Mouse (Mus musculus) embryonic fibroblast, embryonic 13.5 days (primary cell): ENCODE data around the gene Tenm4. TPM values are rescaled to one million over a fixed set of nuclear protein-coding genes. Genes with fewer than 3 reads are reported as not detected.

Experiments used
- H3K27ac ChIP-seq: 2 replicates; pipeline ENCODE4 v1.5.1; 2012; ENCODE audit warnings: low read length, control low read depth, inconsistent platforms; ENCODE audit not compliant: insufficient read depth
- H3K4me1 ChIP-seq: 2 replicates; pipeline ENCODE4 v1.6.1; 2011; ENCODE audit warnings: low read length; ENCODE audit not compliant: control insufficient read depth, insufficient read depth
- H3K4me3 ChIP-seq: 2 replicates; pipeline ENCODE4 v1.5.1; 2011; ENCODE audit warnings: mild to moderate bottlenecking, control low read depth, low read length; ENCODE audit not compliant: insufficient read depth
- CTCF ChIP-seq: IDR thresholded peaks from 2 replicates; pipeline ENCODE4 v1.5.1; 2011; ENCODE audit warnings: mild to moderate bottlenecking, control low read depth, low read length, moderate library complexity, borderline replicate concordance; ENCODE audit not compliant: insufficient read depth
- POLR2A ChIP-seq: IDR thresholded peaks from 2 replicates; pipeline ENCODE4 v1.6.1; 2011; ENCODE audit warnings: low read depth, mild to moderate bottlenecking, control low read depth, low read length, moderate library complexity
- polyA plus RNA-seq: library from polyadenylated mRNA; stranded (reverse); fragments of >200 nt; gene quantifications from 2 replicates; pipeline ENCODE4 v1.2.4, GENCODE M21; 2011; ENCODE audit warnings: low read depth; ENCODE audit not compliant: missing spikeins, insufficient read length

Tenm4 gene
- polyA plus RNA-seq, 1 experiment: 17.3 TPM

DNA sequence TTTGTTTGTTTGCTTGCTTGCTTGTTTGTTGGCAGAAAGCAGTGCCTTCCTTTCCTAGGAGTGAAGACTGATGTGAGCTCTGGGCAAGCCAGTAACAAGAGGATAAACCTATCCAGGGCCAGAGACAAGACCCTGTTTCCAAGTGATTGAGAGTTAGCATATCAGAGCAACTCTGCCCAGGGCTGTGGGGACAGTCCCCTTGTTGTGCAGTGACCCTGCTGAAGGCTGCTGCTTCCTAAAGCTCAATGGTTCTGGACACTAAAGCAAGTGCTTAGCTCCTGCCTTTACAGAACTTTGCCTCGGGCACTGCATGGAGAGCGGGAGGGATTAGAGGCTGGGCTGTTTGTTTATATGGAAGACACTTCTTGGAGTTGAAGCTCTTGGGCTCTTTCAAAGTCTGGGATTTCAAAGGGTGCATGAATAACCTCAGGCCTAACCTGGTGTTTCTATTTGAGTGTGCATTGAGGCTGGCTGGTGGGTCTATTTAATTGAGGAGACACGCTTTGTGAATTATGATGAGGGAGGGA is 185.3 kb downstream of the Tenm4 start:
- no peaks in the 10 kb centered on the region for H3K4me1 ChIP-seq
- H3K4me3 ChIP-seq: no peak overlapping the region
- TF ChIP-seq CTCF (no peak), POLR2A (no peak)
- no peak overlapping the region for H3K27ac ChIP-seq

DNA sequence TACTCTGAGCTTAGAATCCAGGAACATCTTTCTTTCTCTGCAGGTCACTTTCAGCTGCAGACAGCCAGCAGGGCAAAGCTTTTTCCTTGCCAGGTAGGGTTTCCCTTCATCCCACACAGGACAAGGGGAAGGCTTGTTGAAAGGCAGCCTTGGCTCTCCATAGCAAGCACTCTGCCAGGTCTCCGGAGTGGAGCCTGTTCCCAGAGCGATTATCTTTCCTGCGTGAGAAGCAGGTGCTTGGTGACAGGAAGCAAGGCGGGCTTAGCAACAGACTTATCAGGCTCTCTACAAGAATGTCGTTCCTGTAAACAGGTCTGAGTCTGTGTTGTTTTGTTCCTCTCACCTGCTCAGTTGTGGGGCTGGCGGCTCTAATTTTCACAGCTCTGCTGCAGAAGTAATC is 186.5 kb downstream of the Tenm4 start:
- Histone ChIP-seq H3K4me3 (no peak overlapping the region), H3K27ac (no peak overlapping the region), H3K4me1 (no peaks in the 10 kb centered on the region)
- no peak for TF ChIP-seq CTCF
- TF ChIP-seq POLR2A: no peak

DNA sequence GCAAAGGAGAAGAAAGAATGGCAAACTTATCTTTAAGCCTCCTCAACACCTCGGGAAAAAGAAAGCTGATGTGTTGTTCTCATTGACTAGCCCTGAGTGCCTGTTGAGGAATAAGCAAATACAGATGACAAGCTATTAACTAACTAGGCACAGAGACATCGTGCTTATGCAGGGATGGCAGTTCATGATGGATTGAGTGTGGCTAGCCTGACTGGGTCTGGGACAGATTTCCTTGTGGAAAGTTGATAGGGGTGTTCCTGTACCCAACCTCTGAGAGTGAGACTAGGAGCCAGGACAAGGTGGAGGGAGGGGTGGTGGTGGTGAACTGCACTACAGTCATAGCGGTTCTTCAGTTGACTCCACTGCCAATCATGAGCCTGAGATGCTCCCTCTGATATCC is 192.3 kb downstream of the Tenm4 start:
- Histone ChIP-seq H3K4me1 (peaks cover 4% of the 10 kb centered on the region; the same call in 1 of the 2 replicates), H3K27ac (no peak overlapping the region), H3K4me3 (no peak overlapping the region)
- TF ChIP-seq CTCF (no peak), POLR2A (no peak)

DNA sequence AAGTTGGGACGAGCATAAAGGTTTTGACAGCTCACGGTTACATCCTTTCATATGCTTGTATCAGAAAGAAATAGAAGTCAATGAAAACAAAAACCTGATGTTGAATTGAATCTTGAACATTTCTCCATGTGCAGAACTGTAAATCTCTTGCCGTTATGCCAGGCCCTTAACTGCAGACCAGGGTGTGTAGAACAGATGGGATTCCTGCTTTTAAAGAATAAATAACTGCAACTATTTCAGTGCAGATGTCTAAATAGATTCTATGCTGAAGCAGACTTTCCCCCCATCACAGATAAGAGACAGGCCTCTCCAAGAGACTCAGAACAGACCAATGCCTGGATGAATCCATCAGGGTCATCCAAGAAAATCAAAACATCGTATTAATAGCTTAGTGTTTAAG is 198.9 kb downstream of the Tenm4 start:
- no peak for TF ChIP-seq CTCF
- TF ChIP-seq POLR2A: no peak
- H3K27ac ChIP-seq: no peak overlapping the region
- H3K4me3 ChIP-seq: no peak overlapping the region
- H3K4me1 ChIP-seq: peaks cover 11% of the 10 kb centered on the region

DNA sequence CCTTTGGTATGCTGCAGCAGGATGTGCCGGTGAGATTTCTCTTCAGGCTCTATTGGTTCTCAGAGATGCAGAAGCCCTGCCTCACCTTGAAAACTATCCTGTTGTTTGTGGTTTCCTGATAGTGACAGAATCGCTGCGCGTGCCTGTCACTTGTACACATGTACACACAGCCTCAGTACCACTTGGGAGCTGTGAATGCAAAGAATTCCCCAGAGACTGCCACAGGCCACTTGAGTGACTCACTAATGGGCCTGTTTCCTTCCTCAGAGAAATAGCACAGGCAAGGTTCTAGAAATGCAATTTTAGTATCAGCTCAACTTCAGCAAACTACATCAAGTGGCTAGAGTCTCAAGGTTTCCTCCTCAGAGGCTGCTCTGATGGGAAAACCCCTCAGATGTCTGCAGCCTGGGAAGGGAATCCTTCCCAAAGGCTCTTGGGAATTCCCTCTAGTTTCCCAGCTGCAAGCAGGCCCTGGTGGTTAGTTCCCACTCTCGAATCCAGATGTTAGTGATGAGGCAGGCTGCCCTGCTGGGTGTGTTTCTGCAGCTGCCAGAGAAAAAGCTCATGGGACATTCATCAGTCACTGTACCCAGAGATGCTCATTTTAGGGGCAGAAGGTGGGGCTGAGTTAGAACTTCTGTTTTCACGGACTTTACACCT is 203.1 kb downstream of the Tenm4 start:
- Histone ChIP-seq H3K27ac (no peak overlapping the region), H3K4me3 (no peak overlapping the region), H3K4me1 (peaks cover 8% of the 10 kb centered on the region)
- TF ChIP-seq CTCF: no peak
- no peak for TF ChIP-seq POLR2A

DNA sequence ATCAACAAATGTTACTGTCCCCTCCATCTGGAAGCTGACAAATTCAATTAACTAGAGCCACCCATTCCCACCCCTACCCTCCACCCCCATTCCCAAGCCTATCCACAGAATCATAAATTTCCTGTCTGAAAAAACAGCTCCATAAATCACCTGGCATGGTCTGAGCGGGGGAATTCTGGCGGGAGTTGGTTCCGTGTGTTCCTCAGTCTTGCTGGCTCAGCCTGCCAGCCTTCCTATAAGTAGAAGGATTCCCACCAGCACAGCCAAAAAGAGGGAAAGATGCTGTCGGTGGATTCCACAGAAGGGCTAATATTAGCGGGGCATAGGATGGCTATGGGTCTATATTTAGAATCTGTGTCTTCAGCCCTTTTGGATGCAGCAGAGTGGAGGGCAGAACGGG is 204.5 kb downstream of the Tenm4 start:
- TF ChIP-seq CTCF: no peak
- TF ChIP-seq POLR2A: no peak
- Histone ChIP-seq H3K4me1 (peaks cover 8% of the 10 kb centered on the region), H3K27ac (no peak overlapping the region), H3K4me3 (no peak overlapping the region)

DNA sequence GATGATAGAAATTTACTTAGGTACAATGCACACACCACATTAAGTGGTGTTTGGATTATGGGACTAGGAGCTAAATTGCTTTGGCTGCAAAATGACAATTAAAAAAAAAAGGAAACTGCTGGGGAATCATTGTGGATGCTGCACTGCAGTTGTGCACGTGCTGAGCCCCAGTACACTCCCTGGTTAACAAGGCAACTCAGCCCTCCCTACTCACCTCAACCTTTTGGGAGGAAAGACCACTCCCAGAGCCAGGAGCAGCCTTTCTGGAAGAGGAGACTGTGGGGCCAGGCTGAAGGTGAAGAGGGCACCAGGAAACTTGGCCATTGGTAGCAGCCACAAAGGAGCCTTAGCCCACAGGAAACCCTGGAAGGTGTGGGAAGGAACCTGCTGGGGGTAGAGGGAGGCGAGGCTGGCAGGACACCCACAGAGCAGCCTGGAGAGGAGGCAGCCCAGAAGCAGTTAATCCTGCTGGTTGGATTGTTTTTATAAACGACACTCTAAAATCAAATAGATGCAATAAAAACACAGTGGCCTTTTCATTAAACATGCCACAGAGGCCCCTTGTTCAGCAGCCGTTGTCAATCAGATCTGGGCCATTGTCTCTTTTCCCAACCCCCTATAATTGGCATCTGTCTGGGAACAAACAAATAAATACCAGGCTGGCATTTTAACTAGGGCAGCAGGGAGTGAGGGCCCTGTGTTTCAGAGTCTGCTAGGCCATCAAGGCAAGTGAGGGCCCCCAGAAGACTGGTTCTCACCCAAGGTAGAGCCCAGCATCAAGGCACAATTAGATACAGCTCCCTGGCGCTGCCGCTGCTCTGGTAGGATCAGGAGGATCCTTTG is 212.9 kb downstream of the Tenm4 start:
- H3K4me3 ChIP-seq: no peak overlapping the region
- no peak overlapping the region for H3K27ac ChIP-seq
- no peak for TF ChIP-seq POLR2A
- TF ChIP-seq CTCF: no peak
- no peaks in the 10 kb centered on the region for H3K4me1 ChIP-seq

DNA sequence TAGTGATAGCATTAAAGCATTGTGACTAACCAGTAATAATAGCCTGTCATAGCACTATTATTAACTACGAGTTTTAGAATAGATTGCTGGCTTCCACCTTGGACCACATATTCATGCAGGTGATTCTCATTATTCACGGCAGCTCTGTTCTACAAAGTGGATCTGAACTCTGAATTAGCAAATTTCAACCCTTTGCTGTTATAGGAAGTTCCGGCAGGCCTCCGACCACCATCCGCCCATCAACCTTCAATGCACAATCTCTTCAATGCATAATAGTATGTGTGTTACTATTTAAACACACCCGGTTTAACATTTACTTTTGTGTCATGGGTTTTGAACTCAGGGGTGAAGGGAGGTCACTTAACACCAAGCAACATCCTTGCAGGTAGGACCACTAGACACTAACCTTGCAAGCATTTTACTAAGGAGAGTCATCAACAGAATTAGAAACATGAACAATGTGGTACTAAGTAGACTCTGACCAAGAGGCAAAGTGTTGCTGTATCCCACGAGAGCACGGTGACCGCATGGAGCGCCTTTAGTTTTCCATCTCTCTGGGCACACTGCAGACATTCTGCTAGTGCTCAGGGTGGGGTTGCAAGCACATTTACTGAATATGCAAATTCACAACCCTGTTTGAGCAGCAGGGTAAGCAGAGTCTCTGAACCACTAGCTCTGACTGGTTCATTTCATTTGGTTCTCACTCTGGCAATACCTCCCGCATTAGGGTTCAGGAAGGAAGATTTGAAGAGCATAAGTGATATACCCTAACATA is 213.9 kb downstream of the Tenm4 start:
- TF ChIP-seq POLR2A (no peak), CTCF (no peak)
- Histone ChIP-seq H3K4me1 (no peaks in the 10 kb centered on the region), H3K4me3 (no peak overlapping the region), H3K27ac (no peak overlapping the region)

DNA sequence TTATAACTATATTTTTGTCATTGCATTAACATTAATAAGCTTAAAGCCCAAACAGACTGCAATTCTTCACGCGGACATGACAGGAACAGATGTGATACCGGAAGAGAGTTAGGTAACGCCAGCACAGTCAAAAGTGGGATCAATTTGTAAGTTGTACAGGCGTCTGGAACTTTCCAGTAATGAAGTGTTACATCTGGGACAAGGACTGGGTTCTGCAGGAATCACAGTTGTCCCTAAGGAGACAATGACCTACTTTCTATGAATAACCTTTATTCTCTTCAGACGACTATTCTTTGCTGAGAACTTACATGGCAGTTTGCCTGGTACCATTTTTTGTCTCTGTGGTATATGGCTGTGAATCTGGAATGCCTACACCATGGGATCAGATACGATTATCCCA is 214.8 kb downstream of the Tenm4 start:
- Histone ChIP-seq H3K27ac (no peak overlapping the region), H3K4me1 (peaks cover 2% of the 10 kb centered on the region; the same call in 1 of the 2 replicates), H3K4me3 (no peak overlapping the region)
- no peak for TF ChIP-seq POLR2A
- TF ChIP-seq CTCF: no peak
